Comparison of ENCODE assay signal across 8 mouse cellular contexts in the genomic region with DNA sequence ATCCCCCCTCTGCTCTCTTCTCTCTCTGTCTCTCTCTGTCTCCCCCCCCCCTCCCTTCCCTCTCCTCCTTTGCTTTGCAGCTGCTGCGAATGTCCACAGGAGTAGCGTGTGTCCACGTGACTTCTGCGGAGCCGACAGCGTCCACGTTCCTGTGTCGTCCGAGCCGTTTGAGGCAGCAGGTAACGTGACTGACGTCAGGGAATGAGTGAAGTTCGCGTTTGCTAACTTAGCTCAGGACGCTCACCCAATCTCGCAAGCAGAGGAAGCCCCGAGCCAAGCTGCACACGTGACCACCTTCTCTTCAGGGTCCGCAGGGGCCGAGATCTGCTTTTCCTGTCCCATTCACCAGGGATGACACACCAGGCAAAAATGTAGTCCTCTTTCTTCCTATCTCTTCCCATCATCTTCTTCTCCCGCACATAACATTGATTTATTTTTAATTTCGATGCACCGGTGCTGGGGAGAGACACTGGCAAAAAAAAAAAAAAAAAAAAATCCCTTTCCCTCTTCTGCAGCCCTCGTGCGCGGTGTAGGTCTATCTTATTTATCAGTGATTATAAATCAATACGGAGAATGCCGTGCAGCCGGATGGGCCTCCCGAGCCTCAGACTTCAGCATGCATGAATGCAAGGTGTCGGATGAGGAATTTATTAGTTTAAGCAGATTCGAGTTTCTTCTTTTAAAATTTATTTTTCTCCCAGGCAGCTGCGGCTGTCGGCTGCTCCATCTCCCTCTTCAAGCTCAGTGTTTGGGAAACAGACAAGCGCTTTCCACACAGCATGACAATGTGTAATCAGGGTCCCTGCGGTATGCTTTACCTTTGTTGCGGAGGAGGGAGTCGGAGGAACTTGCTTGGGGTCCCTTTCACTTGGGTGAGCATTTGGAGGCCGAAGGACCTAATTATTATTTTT.
DNase-seq lines count a peak whose midpoint lies in the region; ATAC-seq and TF ChIP-seq lines count a peak whose summit lies in the region.

No protein-coding gene starts in this region.

- no peak overlapping the region for H3K27ac ChIP-seq in lung, embryonic 14.5 days (ENCODE audit: low read depth)
- H3K27ac ChIP-seq in forebrain, embryonic 16.5 days (ENCODE audit: low read length): peak overlapping the region; percentile 78
- H3K27ac ChIP-seq in liver, embryonic 12.5 days: no peak overlapping the region

- H3K27me3 ChIP-seq in lung, embryonic 14.5 days (ENCODE audit: insufficient read depth, low read length): peaks cover 21% of the 10 kb centered on the region; the same call in 1 of the 2 replicates
- H3K27me3 ChIP-seq in forebrain, embryonic 16.5 days (replicated peaks; ENCODE audit: control insufficient read depth, insufficient read depth, low read length): 0 out of 2 replicates have a peak, but pooled peaks cover 2% of the 10 kb centered on the region
- peaks cover 53% of the 10 kb centered on the region for H3K27me3 ChIP-seq in liver, embryonic 12.5 days (replicated peaks)

- no peak for ATAC-seq in cerebellum, adult (ENCODE audit: insufficient number of reproducible peaks, low FRiP score, low TSS enrichment)
- ATAC-seq in lung, embryonic 14.5 days (ENCODE audit: insufficient read depth): peak; percentile 56; the same call in 1 of the 2 replicates
- peak; percentile 54 for ATAC-seq in forebrain, embryonic 16.5 days
- no peak for ATAC-seq in liver, embryonic 12.5 days

- no peaks in the 10 kb centered on the region for H3K9me3 ChIP-seq in lung, embryonic 14.5 days (ENCODE audit: low read depth, low read length)
- no peaks in the 10 kb centered on the region for H3K9me3 ChIP-seq in forebrain, embryonic 16.5 days (ENCODE audit: control insufficient read depth, low read length)
- no peaks in the 10 kb centered on the region for H3K9me3 ChIP-seq in liver, embryonic 12.5 days (replicated peaks)

- peak overlapping the region; percentile 78 for H3K4me2 ChIP-seq in lung, embryonic 14.5 days
- peak overlapping the region; percentile 91 for H3K4me2 ChIP-seq in forebrain, embryonic 16.5 days (ENCODE audit: low read length)
- peak overlapping the region; percentile 50 for H3K4me2 ChIP-seq in liver, embryonic 12.5 days

- peak overlapping the region; percentile 38 for H3K4me3 ChIP-seq in lung, embryonic 14.5 days (ENCODE audit: low read depth, low read length)
- peak overlapping the region; percentile 51 for H3K4me3 ChIP-seq in forebrain, embryonic 16.5 days (replicated peaks; ENCODE audit: low read length)
- peak overlapping the region; percentile 18 for H3K4me3 ChIP-seq in liver, embryonic 12.5 days

- no peaks in the 10 kb centered on the region for H3K4me1 ChIP-seq in lung, embryonic 14.5 days (ENCODE audit: insufficient read depth)
- H3K4me1 ChIP-seq in forebrain, embryonic 16.5 days (replicated peaks; ENCODE audit: control insufficient read depth, insufficient read depth, low read length): peaks cover 30% of the 10 kb centered on the region
- no peaks in the 10 kb centered on the region for H3K4me1 ChIP-seq in liver, embryonic 12.5 days

- WGBS in lung, embryonic 14.5 days: under 1% methylated on average over 39 of the region's 39 CpGs
- under 1% methylated on average over 39 of the region's 39 CpGs for WGBS in forebrain, embryonic 16.5 days
- 2% methylated on average over 39 of the region's 39 CpGs for WGBS in liver, embryonic 12.5 days (ENCODE audit: insufficient replicate concordance)

- peak overlapping the region; percentile 18; the same call in 1 of the 2 replicates for H3K9ac ChIP-seq in lung, embryonic 14.5 days
- H3K9ac ChIP-seq in forebrain, embryonic 16.5 days (replicated peaks; ENCODE audit: low read depth, low read length): peak overlapping the region; percentile 58
- H3K9ac ChIP-seq in liver, embryonic 12.5 days: no peak overlapping the region

- no peak for TF ChIP-seq CTCF in lung, embryonic 14.5 days (IDR thresholded peaks at IDR 0.05; ENCODE audit: low read depth)

- H3K36me3 ChIP-seq in lung, embryonic 14.5 days (ENCODE audit: insufficient read depth): no peaks in the 10 kb centered on the region
- H3K36me3 ChIP-seq in forebrain, embryonic 16.5 days (ENCODE audit: control insufficient read depth, insufficient read depth): no peaks in the 10 kb centered on the region
- H3K36me3 ChIP-seq in liver, embryonic 12.5 days: no peaks in the 10 kb centered on the region

- peak; percentile 60 for DNase-seq in cerebellum, adult 11-12 months
- DNase-seq in lung, embryonic 14.5 days: peak; percentile 56
- DNase-seq in lung, postnatal 36 days: no peak
- DNase-seq in right cerebral cortex, postnatal 10 days (ENCODE audit: low spot score in 2 of 2): peak; percentile 47 to 59
- DNase-seq in thymus, postnatal 10 days (ENCODE audit: low spot score in 2 of 2): no peak

Comparison
In these comparisons a context has a peak if more than half of its experiments do, and no peak if none do; other contexts are left out.
1. DNase-seq: peak in cerebellum, adult 11-12 months (single experiment), lung, embryonic 14.5 days (single experiment) and right cerebral cortex, postnatal 10 days (2 of 2); none in lung, postnatal 36 days (single experiment) and thymus, postnatal 10 days (0 of 2).
2. ATAC-seq: peak in lung, embryonic 14.5 days (single experiment) and forebrain, embryonic 16.5 days (single experiment); none in cerebellum, adult (single experiment) and liver, embryonic 12.5 days (single experiment).
3. Peak in every context shown above with its lines, with median percentiles within 50 percentile points of each other: H3K4me2 ChIP-seq and H3K4me3 ChIP-seq.